Mouse (Mus musculus) ES-E14 (cell line): Measurements from ENCODE around the gene Synj2. TPM values are rescaled to one million over a fixed set of nuclear protein-coding genes. Genes with fewer than 3 reads are reported as not detected.

Experiments
- DNase-seq: peaks from one replicate; pipeline ENCODE4 v3.0.0-alpha.2; 2013; ENCODE audit warnings: low read depth, low spot score
- H3K27ac ChIP-seq: 2 replicates; pipeline ENCODE4 v1.5.1; 2012; ENCODE audit warnings: low read depth, mild to moderate bottlenecking, low read length, moderate library complexity, mixed read lengths; ENCODE audit not compliant: poor library complexity, insufficient read depth, severe bottlenecking
- H3K36me3 ChIP-seq: 2 replicates; pipeline ENCODE4 v1.6.1; 2012; ENCODE audit warnings: mild to moderate bottlenecking, low read length, moderate library complexity, mixed read lengths; ENCODE audit not compliant: control insufficient read depth, poor library complexity, insufficient read depth, severe bottlenecking
- H3K4me1 ChIP-seq, 2 experiments: fragments of 150-350 bp in 1 of 2; sonication (generic) in 1 of 2; 2 replicates each; pipeline ENCODE4 v1.6.1; 2012; ENCODE audit warnings: low read length in 2 of 2, mild to moderate bottlenecking in 1 of 2, mixed read lengths in 1 of 2; ENCODE audit not compliant: control insufficient read depth in 2 of 2, insufficient read depth in 2 of 2, poor library complexity in 1 of 2
- H3K4me3 ChIP-seq, 2 experiments: fragments of 150-350 bp in 1 of 2; sonication (generic) in 1 of 2; 2 replicates each; pipeline ENCODE4 v1.5.1; 2012; ENCODE audit warnings: low read length in 2 of 2, low read depth in 1 of 2, mild to moderate bottlenecking in 1 of 2, mixed read lengths in 1 of 2; ENCODE audit not compliant: insufficient read depth in 1 of 2, poor library complexity in 1 of 2, severe bottlenecking in 1 of 2
- H3K9ac ChIP-seq: 2 replicates; pipeline ENCODE4 v1.6.1; 2012; ENCODE audit warnings: low read depth, mild to moderate bottlenecking, low read length, mixed read lengths; ENCODE audit not compliant: poor library complexity, insufficient read depth, severe bottlenecking
- H3K9me3 ChIP-seq: fragments of 150-350 bp; sonication (generic); 2 replicates; pipeline ENCODE4 v1.6.1; 2012; ENCODE audit warnings: low read depth, mild to moderate bottlenecking, low read length; ENCODE audit not compliant: control insufficient read depth, insufficient read depth
- CHD2 ChIP-seq: IDR thresholded peaks from 2 replicates; pipeline ENCODE4 v1.6.1; 2014; ENCODE audit warnings: mild to moderate bottlenecking, low read depth, low read length, inconsistent platforms
- HCFC1 ChIP-seq: IDR thresholded peaks from 2 replicates; pipeline ENCODE4 v1.6.1; 2012; ENCODE audit warnings: low read length, inconsistent platforms, borderline replicate concordance; ENCODE audit not compliant: insufficient read depth
- MAFK ChIP-seq: IDR thresholded peaks from 2 replicates; pipeline ENCODE4 v1.6.1; 2014; ENCODE audit warnings: mild to moderate bottlenecking, low read depth, low read length, inconsistent platforms; ENCODE audit not compliant: insufficient read depth
- ZC3H11A ChIP-seq: IDR thresholded peaks from 2 replicates; pipeline ENCODE4 v1.6.1; 2012; ENCODE audit warnings: low read depth, mild to moderate bottlenecking, inconsistent platforms, low read length, borderline replicate concordance
- ZNF384 ChIP-seq: IDR thresholded peaks from 2 replicates; pipeline ENCODE4 v1.6.1; 2012; ENCODE audit warnings: low read depth, low read length, inconsistent platforms
- in situ Hi-C, 2 experiments: fragments of 600-800 bp; cut with MboI; formaldehyde crosslinking; loops; one replicate each; pipeline ENCODE4 v1.15.1; 2025; ENCODE audit warnings: low sequenced_read_pairs in 2 of 2, inconsistent platforms in 1 of 2; ENCODE audit not compliant: unreplicated experiment in 2 of 2
- total RNA-seq: library from RNA; depleted of rRNA; stranded (reverse); fragments of 300-350 nt; gene quantifications from 2 replicates; pipeline ENCODE4 v1.2.3, GENCODE M21; 2012

The Synj2 gene
- total RNA-seq, 1 experiment, result 6.1 TPM

DNA sequence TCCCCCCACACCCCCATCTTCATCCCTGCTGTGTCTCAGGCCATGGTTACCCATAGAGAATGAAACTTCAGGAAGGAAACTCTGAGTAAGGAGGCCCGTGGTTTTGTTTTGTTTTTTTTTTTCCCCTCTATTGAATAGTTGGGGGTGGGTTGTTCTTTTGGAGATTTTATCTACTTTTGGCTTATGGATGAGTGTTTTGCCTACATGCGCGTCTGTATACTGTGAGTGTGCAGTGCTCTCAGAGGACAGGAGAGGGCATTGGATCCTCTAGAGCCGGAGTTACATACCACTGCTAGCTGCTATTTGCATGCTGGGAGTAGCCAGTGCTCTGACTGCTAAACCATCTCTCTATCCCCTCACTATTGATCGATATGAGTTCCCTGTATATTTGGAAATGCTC is 39.7 kb upstream of the Synj2 start:
- H3K27ac ChIP-seq, result no peak overlapping the region
- no peak overlapping the region for H3K9ac ChIP-seq
- no peaks in the 10 kb centered on the region for H3K36me3 ChIP-seq
- H3K4me3 ChIP-seq, result no peak overlapping the region
- no peak for DNase-seq
- TF ChIP-seq ZC3H11A (no peak), CHD2 (no peak), HCFC1 (no peak)
- in situ Hi-C loops, result no loop called here
- no peaks in the 10 kb centered on the region for H3K9me3 ChIP-seq
- peaks cover 4 to 20% of the 10 kb centered on the region in 2 experiments; a peak in 3 of 4 replicates for H3K4me1 ChIP-seq

DNA sequence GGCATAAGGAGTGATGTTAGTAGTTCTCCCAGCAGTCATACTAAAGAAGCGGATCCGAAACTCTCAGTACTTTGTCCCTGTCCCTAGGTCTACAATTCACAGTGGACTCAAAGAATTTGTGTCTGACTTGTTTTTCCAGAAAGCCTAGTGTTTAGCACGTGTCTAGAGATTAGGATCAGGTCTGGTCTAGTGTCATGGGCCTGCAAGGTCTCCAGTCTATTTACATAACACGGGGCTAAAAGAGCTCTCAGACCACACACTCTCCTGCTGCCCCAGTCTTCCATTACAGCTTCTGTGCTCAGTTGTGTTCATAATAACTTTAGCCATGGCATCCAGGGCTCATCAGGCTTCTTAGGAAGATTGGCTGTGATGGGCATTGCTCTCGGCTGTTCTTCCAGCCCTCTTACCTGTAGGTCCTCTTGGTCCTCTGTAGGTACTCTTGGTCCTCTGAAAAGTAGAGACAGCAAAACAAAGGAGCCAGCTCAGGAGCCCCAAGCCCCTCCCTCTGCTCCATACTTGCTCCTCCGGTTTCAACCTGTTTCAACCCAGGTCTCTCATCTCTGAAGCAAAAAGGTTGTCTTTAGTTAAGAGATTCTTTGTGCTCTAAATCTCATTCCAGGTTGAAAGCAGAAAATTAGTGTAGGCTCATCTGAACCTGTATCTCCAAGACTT is 37.3 kb upstream of the Synj2 start:
- H3K9me3 ChIP-seq, result no peaks in the 10 kb centered on the region
- no peak overlapping the region for H3K9ac ChIP-seq
- no peak for DNase-seq
- 0 out of 2 replicates have a peak overlapping the region, but pooled peaks have one; percentile 1 for H3K27ac ChIP-seq
- in situ Hi-C loops, result no loop called here
- H3K4me1 ChIP-seq, result peaks cover 4 to 17% of the 10 kb centered on the region in 2 experiments; a peak in 3 of 4 replicates
- no peak for TF ChIP-seq HCFC1
- TF ChIP-seq ZC3H11A, result no peak
- no peak for TF ChIP-seq CHD2
- no peak for TF ChIP-seq ZNF384
- TF ChIP-seq MAFK, result no peak
- no peaks in the 10 kb centered on the region for H3K36me3 ChIP-seq
- no peak overlapping the region for H3K4me3 ChIP-seq

DNA sequence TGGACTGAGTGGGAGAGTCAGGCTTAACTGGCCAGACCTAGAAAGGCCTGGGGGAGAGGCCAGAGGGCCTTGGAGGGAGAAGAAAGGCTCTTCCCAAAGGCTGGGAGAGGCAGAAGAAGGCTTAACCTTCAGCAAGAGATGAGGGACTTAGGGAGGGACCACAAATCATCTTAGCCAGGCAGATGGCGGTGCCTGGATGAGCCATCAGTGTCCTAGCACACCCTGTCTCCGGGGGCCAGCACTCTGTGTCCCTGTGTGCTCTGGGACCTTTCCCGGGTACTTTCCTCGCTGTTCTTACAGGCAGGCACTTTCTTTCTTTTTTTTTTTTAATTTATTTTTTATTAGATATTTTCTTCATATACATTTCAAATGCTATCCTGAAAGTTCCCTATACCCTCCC is 31.4 kb upstream of the Synj2 start:
- H3K9ac ChIP-seq, result no peak overlapping the region
- peaks cover 0 to 3% of the 10 kb centered on the region in 2 experiments; a peak in 1 of 4 replicates for H3K4me1 ChIP-seq
- no peak overlapping the region for H3K27ac ChIP-seq
- no peak overlapping the region for H3K4me3 ChIP-seq
- in situ Hi-C loops, result no loop called here
- H3K9me3 ChIP-seq, result no peaks in the 10 kb centered on the region
- no peak for DNase-seq
- no peak for TF ChIP-seq CHD2
- no peak for TF ChIP-seq ZC3H11A
- TF ChIP-seq HCFC1, result no peak
- TF ChIP-seq ZNF384, result no peak
- no peak for TF ChIP-seq MAFK
- no peaks in the 10 kb centered on the region; the same call in 1 of the 2 replicates for H3K36me3 ChIP-seq

DNA sequence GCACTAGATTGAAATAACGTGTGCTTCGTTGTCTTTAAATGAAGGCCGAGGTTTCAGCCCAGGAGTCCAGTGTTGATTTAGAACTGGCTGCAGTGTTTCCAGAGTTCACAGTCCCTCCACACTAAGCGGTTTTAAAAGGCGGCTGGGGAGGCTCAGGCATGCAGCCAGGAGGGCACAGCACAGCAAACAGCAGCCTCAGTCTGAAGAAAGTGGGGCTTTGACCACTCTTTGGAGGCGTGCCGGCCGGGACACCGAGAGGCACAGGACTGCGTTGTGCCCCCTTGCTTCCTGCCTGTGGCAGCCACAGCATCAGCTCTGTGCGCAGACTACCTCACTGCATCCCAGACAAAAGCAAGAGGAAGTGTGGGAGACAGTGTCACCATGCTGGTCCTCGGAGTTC is 29.5 kb upstream of the Synj2 start:
- no peaks in the 10 kb centered on the region; the same call in 1 of the 2 replicates for H3K36me3 ChIP-seq
- H3K4me3 ChIP-seq, result no peak overlapping the region
- no peak for TF ChIP-seq HCFC1
- no peak for TF ChIP-seq ZNF384
- no peak for TF ChIP-seq ZC3H11A
- no peak for TF ChIP-seq CHD2
- no peak for TF ChIP-seq MAFK
- H3K27ac ChIP-seq, result no peak overlapping the region; the same call in 1 of the 2 replicates
- H3K9ac ChIP-seq, result no peak overlapping the region
- no peak for DNase-seq
- in situ Hi-C loops, result no loop called here
- H3K9me3 ChIP-seq, result no peaks in the 10 kb centered on the region
- H3K4me1 ChIP-seq, result peaks cover 0 to 3% of the 10 kb centered on the region in 2 experiments; a peak in 1 of 4 replicates
